ENCODE assay signal across 9 mouse cellular contexts in genomic region chr3:73708410-73708714, GRCm38 (mm10). TPM values are rescaled to one million over a fixed set of nuclear protein-coding genes. Genes with fewer than 3 reads are reported as not detected.
DNase-seq lines count a peak whose midpoint lies in the region; ATAC-seq and TF ChIP-seq lines count a peak whose summit lies in the region.
"Had no signal": no experiment of that assay in that cellular context is flagged by ENCODE, and none has a peak within 500 bp of the region (broad histone marks: within the 10 kb centered on the region; RNA-seq: fewer than 3 reads in every experiment).

Bche (minus strand) TSS chr3:73708415.

- WGBS in kidney, adult 2 months = 5% methylated on average over 10 of the region's 10 CpGs
- WGBS in embryonic facial prominence, embryonic 15.5 days = 13% methylated on average over 10 of the region's 10 CpGs
- 18% methylated on average over 10 of the region's 10 CpGs for WGBS in hindbrain, embryonic 12.5 days
- 23% methylated on average over 10 of the region's 10 CpGs for WGBS in midbrain, embryonic 14.5 days

- peak within 1 kb of the TSS; percentile 8; the same call in 1 of the 2 replicates for H3K4me3 ChIP-seq in kidney, adult 2 months (ENCODE audit: insufficient read depth, low read depth, low read length)
- H3K4me3 ChIP-seq in embryonic facial prominence, embryonic 15.5 days (replicated peaks) = peak within 1 kb of the TSS; percentile 48
- H3K4me3 ChIP-seq in hindbrain, embryonic 12.5 days = peak within 1 kb of the TSS; percentile 36
- H3K4me3 ChIP-seq in midbrain, embryonic 14.5 days (replicated peaks; ENCODE audit: low read depth, low read length) = peak within 1 kb of the TSS; percentile 38

- H3K36me3 ChIP-seq in kidney, adult 2 months (ENCODE audit: control insufficient read depth, insufficient read depth, low read length) = no peaks in the 10 kb centered on the region
- H3K36me3 ChIP-seq in embryonic facial prominence, embryonic 15.5 days = no peaks in the 10 kb centered on the region
- no peaks in the 10 kb centered on the region for H3K36me3 ChIP-seq in hindbrain, embryonic 12.5 days
- no peaks in the 10 kb centered on the region for H3K36me3 ChIP-seq in midbrain, embryonic 14.5 days (ENCODE audit: control insufficient read depth, insufficient read depth, low read length)

- ATAC-seq in embryonic facial prominence, embryonic 15.5 days (ENCODE audit: insufficient number of reproducible peaks, low FRiP score, low TSS enrichment, low read depth) = no peak
- ATAC-seq in hindbrain, embryonic 12.5 days (ENCODE audit: low FRiP score) = no peak
- ATAC-seq in midbrain, embryonic 14.5 days (ENCODE audit: low FRiP score, low TSS enrichment) = no peak

- intact Hi-C loops in left cerebral cortex, postnatal 10 days (cut with DNase I) = no loop called here

- H3K4me1 ChIP-seq in kidney, adult 2 months (ENCODE audit: control insufficient read depth, insufficient read depth, low read length) = no peaks in the 10 kb centered on the region
- no peaks in the 10 kb centered on the region for H3K4me1 ChIP-seq in embryonic facial prominence, embryonic 15.5 days
- no peaks in the 10 kb centered on the region for H3K4me1 ChIP-seq in hindbrain, embryonic 12.5 days
- no peaks in the 10 kb centered on the region for H3K4me1 ChIP-seq in midbrain, embryonic 14.5 days (ENCODE audit: control insufficient read depth, insufficient read depth, low read length)

- no peak for DNase-seq in kidney, adult 2 months
- DNase-seq in kidney, postnatal 10 days = no peak
- no peak for DNase-seq in midbrain, embryonic 14.5 days
- DNase-seq in left cerebral cortex, postnatal 10 days (ENCODE audit: extremely low spot score in 1 of 2, low spot score in 2 of 2) = no peak
- no peak for DNase-seq in cerebellum, postnatal 36 days
- no peak for DNase-seq in spleen, adult 18-20 months

- TF ChIP-seq CTCF in kidney, adult 2 months (conservative IDR thresholded peaks at IDR 0.05; ENCODE audit: insufficient read depth, insufficient read length, low read depth, low read length) = no peak

- 0 out of 2 replicates have a peak within 1 kb of the TSS, but pooled peaks have one; percentile 15 for H3K9ac ChIP-seq in embryonic facial prominence, embryonic 15.5 days
- H3K9ac ChIP-seq in hindbrain, embryonic 12.5 days = peak within 1 kb of the TSS; percentile 49
- H3K9ac ChIP-seq in midbrain, embryonic 14.5 days (replicated peaks; ENCODE audit: low read length) = peak within 1 kb of the TSS; percentile 42; the same call in 1 of the 2 replicates

- H3K27me3 ChIP-seq in kidney, adult 2 months (replicated peaks; ENCODE audit: control insufficient read depth, insufficient read depth, low read length) = no peaks in the 10 kb centered on the region
- H3K27me3 ChIP-seq in embryonic facial prominence, embryonic 15.5 days = no peaks in the 10 kb centered on the region
- H3K27me3 ChIP-seq in hindbrain, embryonic 12.5 days = no peaks in the 10 kb centered on the region
- H3K27me3 ChIP-seq in midbrain, embryonic 14.5 days (ENCODE audit: control insufficient read depth, insufficient read depth, low read length) = no peaks in the 10 kb centered on the region
- H3K27me3 ChIP-seq: CH12.LX had no signal

- H3K4me2 ChIP-seq in embryonic facial prominence, embryonic 15.5 days (replicated peaks) = peak within 1 kb of the TSS; percentile 59
- peak within 1 kb of the TSS; percentile 62 for H3K4me2 ChIP-seq in hindbrain, embryonic 12.5 days (replicated peaks)
- peak within 1 kb of the TSS; percentile 74 for H3K4me2 ChIP-seq in midbrain, embryonic 14.5 days (ENCODE audit: low read length)

- no peak within 1 kb of the TSS for H3K27ac ChIP-seq in kidney, adult 2 months (ENCODE audit: insufficient read depth, low read depth, low read length)
- H3K27ac ChIP-seq in embryonic facial prominence, embryonic 15.5 days (replicated peaks) = 0 out of 2 replicates have a peak within 1 kb of the TSS, but pooled peaks have one; percentile 22
- no peak within 1 kb of the TSS for H3K27ac ChIP-seq in hindbrain, embryonic 12.5 days
- no peak within 1 kb of the TSS for H3K27ac ChIP-seq in midbrain, embryonic 14.5 days (replicated peaks; ENCODE audit: low read depth, low read length)

- TF ChIP-seq POLR2A in kidney, adult 2 months (IDR thresholded peaks at IDR 0.05; ENCODE audit: low read depth, low read length) = no peak

- no peaks in the 10 kb centered on the region for H3K9me3 ChIP-seq in embryonic facial prominence, embryonic 15.5 days (replicated peaks)
- no peaks in the 10 kb centered on the region for H3K9me3 ChIP-seq in hindbrain, embryonic 12.5 days (replicated peaks)
- H3K9me3 ChIP-seq in midbrain, embryonic 14.5 days (ENCODE audit: control insufficient read depth, low read length) = no peaks in the 10 kb centered on the region

RNA-seq across cellular contexts. Expression of gene Bche, which starts in this region (rescaled TPM):
- polyA plus RNA-seq in kidney, adult 2 months (2012; rRNA removed) = 0.71 and 0.94 TPM in 2 replicates
- polyA plus RNA-seq in embryonic facial prominence, embryonic 15.5 days (2015; fragmentation: Nextera tagmentation; extraction: Ambion mirVana) = 2.6 and 3.0 TPM in 2 replicates
- polyA plus RNA-seq in hindbrain, embryonic 12.5 days (2016; fragmentation: Nextera tagmentation; extraction: Ambion mirVana) = 3.3 and 4.3 TPM in 2 replicates
- polyA plus RNA-seq in midbrain, embryonic 14.5 days (2014; fragmentation: Nextera tagmentation; extraction: Ambion mirVana) = 1.6 and 2.9 TPM in 2 replicates
- total RNA-seq in left cerebral cortex, postnatal 10 days (2021) = 1 to 10 TPM; 2.8 to 3.3 TPM
- total RNA-seq: CH12.LX had no signal
